Mouse (Mus musculus) erythroblast, adult 5-6 weeks (primary cell): ENCODE measurements around the gene Pabpc6. TPM values are rescaled to one million over a fixed set of nuclear protein-coding genes. Genes with fewer than 3 reads are reported as not detected.

ENCODE experiments used
- total RNA-seq, 2 experiments: library from RNA; stranded (forward) in 1 of 2; stranded (reverse) in 1 of 2; fragments of 150-400 nt in 1 of 2; fragments of 200-764, 138-1000 nt in 1 of 2; gene quantifications; 2 replicates each; pipeline versions ENCODE4 v1.2.3 to v1.2.4; 2015 to 2017; ENCODE audit warnings: low replicate concordance in 2 of 2

The Pabpc6 gene
- total RNA-seq, 2 experiments from 2014 or later = not detected

Other genes with a start within 250 kb of the Pabpc6 start
- gene Gm17728, start 247.7 kb downstream of the Pabpc6 start, total RNA-seq (2015; ENCODE audit: low replicate concordance) = not detected in 2 replicates
- gene Gm17728, start 247.7 kb downstream of the Pabpc6 start, total RNA-seq (2017; ENCODE audit: low replicate concordance) = not detected in 2 replicates